Mouse (Mus musculus) erythroblast, adult 5-6 weeks (primary cell): Measurements from ENCODE around the gene Gm20830. TPM values are rescaled to one million over a fixed set of nuclear protein-coding genes. Genes with fewer than 3 reads are reported as not detected.
"Not testable (repeated sequence)": the region's sequence is repeated elsewhere in the genome, so short reads cannot be mapped to it uniquely, and the experiment has no call there.

Experiments
- ATAC-seq: replicated peaks from 2 replicates; pipeline ENCODE4 v1.8.0; 2016; ENCODE audit warnings: moderate number of reproducible peaks, mild to moderate bottlenecking, moderate TSS enrichment, inconsistent platforms; ENCODE audit not compliant: poor library complexity, low FRiP score, severe bottlenecking
- total RNA-seq, 2 experiments: library from RNA; stranded (forward) in 1 of 2; stranded (reverse) in 1 of 2; fragments of 150-400 nt in 1 of 2; fragments of 200-764, 138-1000 nt in 1 of 2; gene quantifications; 2 replicates each; pipeline versions ENCODE4 v1.2.3 to v1.2.4; 2015 to 2017; ENCODE audit warnings: low replicate concordance in 2 of 2

Gene Gm20830
- not detected in 2 replicates for total RNA-seq (2015; ENCODE audit: low replicate concordance)
- total RNA-seq (2017; ENCODE audit: low replicate concordance): not detected in 2 replicates

DNA sequence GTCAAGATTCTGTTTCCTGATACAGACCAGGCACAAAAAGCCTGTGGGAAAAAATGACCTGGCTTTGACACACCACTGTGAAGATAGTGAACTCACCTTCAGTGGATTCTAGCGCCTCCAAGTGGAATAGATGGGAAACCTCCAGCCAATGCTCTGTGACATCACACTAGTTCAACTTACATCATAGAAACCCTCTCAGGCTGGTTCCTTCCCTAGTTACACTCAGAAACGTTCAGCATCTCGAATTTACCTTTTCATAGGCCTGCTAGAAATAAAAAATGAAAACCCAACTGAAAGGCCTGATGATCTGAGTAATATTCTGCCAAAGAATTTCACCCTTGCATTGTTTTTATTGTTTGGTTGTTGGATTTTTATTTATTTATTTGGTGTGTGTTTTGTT is at the start of gene Gm20830:
Gm20830 (minus strand) TSS at position 101 of the 400 bp plus-strand sequence.
- not testable (repeated sequence) for ATAC-seq

Other genes with a start within 250 kb of the Gm20830 start
- gene Gm21719, start 235.4 kb downstream of the Gm20830 start, total RNA-seq (2015; ENCODE audit: low replicate concordance): not detected in 2 replicates
- not detected in 2 replicates for gene Gm21719, start 235.4 kb downstream of the Gm20830 start, total RNA-seq (2017; ENCODE audit: low replicate concordance)